Mouse (Mus musculus): ENCODE measurements around the gene Msx2. TPM values are rescaled to one million over a fixed set of nuclear protein-coding genes. Genes with fewer than 3 reads are reported as not detected.

Msx2 gene
- total RNA-seq, 1 experiment from 2014 or later = not detected

- ATAC-seq (replicated peaks; ENCODE audit: insufficient number of reproducible peaks, low FRiP score, low TSS enrichment, poor library complexity, severe bottlenecking) = no peak
These were observed 51.7 kb downstream of the Msx2 start for GRCm38 (mm10) chr13:53421189-53421588.

DNA sequence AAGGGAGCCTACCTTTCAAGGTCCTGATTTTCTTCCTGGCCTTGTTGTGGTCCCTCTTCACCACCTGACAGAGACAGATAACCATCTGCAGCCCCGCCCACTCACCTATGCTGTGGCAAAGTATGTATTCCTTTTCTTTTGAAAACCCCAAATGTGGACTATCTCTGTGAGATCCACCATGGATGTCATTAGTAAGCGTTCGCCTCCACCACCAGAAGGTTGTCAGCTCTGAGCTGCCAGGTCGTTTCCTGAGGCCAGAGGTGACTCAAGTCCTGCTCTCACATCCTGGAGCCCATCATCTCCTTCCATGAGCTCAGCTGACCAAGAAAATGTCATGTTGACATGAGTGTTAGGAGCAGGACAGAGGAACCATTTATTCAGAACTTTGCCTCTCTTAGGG, 52.1 kb downstream of the Msx2 start:
- ATAC-seq (replicated peaks; ENCODE audit: insufficient number of reproducible peaks, low FRiP score, low TSS enrichment, poor library complexity, severe bottlenecking) = no peak

DNA sequence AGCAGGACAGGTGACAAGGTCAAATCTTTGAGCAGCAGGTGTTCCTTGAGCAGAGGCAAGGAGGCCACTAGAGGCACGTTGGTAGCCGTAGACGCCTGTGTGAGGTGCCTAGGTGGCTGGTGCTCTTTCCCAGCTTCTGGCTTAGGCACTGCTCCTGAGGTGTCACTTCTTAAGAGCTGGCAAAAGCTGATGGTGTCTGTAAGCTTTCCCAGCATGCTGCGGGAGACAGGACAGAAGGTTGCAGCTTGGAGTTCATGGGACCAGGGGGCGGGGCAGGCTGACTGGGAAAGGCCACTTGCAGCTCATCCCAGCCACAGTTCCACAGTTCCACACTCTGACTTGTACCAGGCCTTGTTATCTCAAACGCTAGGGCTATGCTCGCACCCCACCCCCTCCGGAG, 53.2 kb downstream of the Msx2 start:
- ATAC-seq (replicated peaks; ENCODE audit: insufficient number of reproducible peaks, low FRiP score, low TSS enrichment, poor library complexity, severe bottlenecking) = no peak

DNA sequence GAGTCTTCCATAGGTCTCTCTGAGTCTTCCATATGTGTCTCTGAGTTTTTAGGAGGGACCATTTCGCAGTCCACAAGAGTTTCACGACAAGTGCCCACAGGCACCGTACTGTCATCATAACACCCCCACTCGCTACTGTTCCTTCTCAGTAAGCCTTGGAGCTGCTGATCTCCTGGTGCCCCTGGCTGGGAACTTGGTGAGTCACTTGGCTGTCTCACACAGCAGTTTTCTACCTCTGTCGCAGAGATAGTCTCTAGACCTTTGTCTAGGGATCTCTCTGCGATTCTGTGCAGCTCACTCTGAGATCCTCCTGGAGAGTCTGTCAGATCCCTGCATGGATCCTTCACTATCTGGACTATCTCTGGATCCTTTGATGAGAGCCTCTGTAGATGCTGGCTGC, 55.2 kb downstream of the Msx2 start:
- no peak for ATAC-seq (replicated peaks; ENCODE audit: insufficient number of reproducible peaks, low FRiP score, low TSS enrichment, poor library complexity, severe bottlenecking)

Other genes with a start within 250 kb of the Msx2 start
- gene Ror2, start 186.9 kb downstream of the Msx2 start, total RNA-seq (2017) = not detected in 3 replicates
- gene Sptlc1, start 95.7 kb downstream of the Msx2 start, total RNA-seq (2017) = 59.4 to 86.7 TPM (median 74.0 TPM) in 3 replicates

Measured in monocyte, adult 5-6 weeks (primary cell).